Mouse (Mus musculus) liver, postnatal 0 days (tissue): ENCODE data around the gene Rngtt.
"Not testable (repeated sequence)": the region's sequence is repeated elsewhere in the genome, so short reads cannot be mapped to it uniquely, and the experiment has no call there.

ENCODE experiments used
- CTCF ChIP-seq: sonication (generic); IDR thresholded peaks from 2 replicates; pipeline ENCODE4 v1.5.1; 2016; ENCODE audit warnings: antibody characterized with exemption, low read depth
- EP300 ChIP-seq: IDR thresholded peaks from 2 replicates; pipeline ENCODE4 v1.6.1; 2016; ENCODE audit warnings: antibody characterized with exemption, low read depth, mild to moderate bottlenecking

- not testable (repeated sequence) for TF ChIP-seq CTCF, EP300
Observed at GRCm38 (mm10) chr4:33300891-33301665, 9.0 kb upstream of the Rngtt start.
